Mouse (Mus musculus): ENCODE data around the gene Adcyap1r1.

Gene Adcyap1r1

GRCm38 (mm10) chr6:55501061-55501460, 49.3 kb downstream of the Adcyap1r1 start:
- no peak for DNase-seq (ENCODE audit: low spot score in 2 of 2)

GRCm38 (mm10) chr6:55502309-55502708, 50.5 kb downstream of the Adcyap1r1 start:
- DNase-seq (ENCODE audit: low spot score in 2 of 2), result no peak

GRCm38 (mm10) chr6:55504797-55505488, 53.2 kb downstream of the Adcyap1r1 start:
- DNase-seq (ENCODE audit: low spot score in 2 of 2), result no peak

GRCm38 (mm10) chr6:55506519-55506918, 54.7 kb downstream of the Adcyap1r1 start:
- no peak for DNase-seq (ENCODE audit: low spot score in 2 of 2)

- no peak for DNase-seq (ENCODE audit: low spot score in 2 of 2)
Observed at GRCm38 (mm10) chr6:55509130-55509870, 57.5 kb downstream of the Adcyap1r1 start.

GRCm38 (mm10) chr6:55511212-55512065, 59.7 kb downstream of the Adcyap1r1 start:
- peak; percentile 59 to 68 for DNase-seq (ENCODE audit: low spot score in 2 of 2)

- no peak for DNase-seq (ENCODE audit: low spot score in 2 of 2)
Observed at GRCm38 (mm10) chr6:55512066-55512703, 60.4 kb downstream of the Adcyap1r1 start.

GRCm38 (mm10) chr6:55513477-55513876, 61.7 kb downstream of the Adcyap1r1 start:
- no peak for DNase-seq (ENCODE audit: low spot score in 2 of 2)

- peak; percentile 56 for DNase-seq (ENCODE audit: low spot score in 2 of 2)
Observed at GRCm38 (mm10) chr6:55519605-55520201, 67.9 kb downstream of the Adcyap1r1 start.

- no peak for DNase-seq (ENCODE audit: low spot score in 2 of 2)
Observed at GRCm38 (mm10) chr6:55520237-55521095, 68.7 kb downstream of the Adcyap1r1 start.

GRCm38 (mm10) chr6:55536469-55536868, 84.7 kb downstream of the Adcyap1r1 start:
- no peak for DNase-seq (ENCODE audit: low spot score in 2 of 2)

GRCm38 (mm10) chr6:55539196-55539595, 87.4 kb downstream of the Adcyap1r1 start:
- no peak for DNase-seq (ENCODE audit: low spot score in 2 of 2)

GRCm38 (mm10) chr6:55542359-55542758, 90.6 kb downstream of the Adcyap1r1 start:
- DNase-seq (ENCODE audit: low spot score in 2 of 2), result no peak

GRCm38 (mm10) chr6:55543345-55543744, 91.6 kb downstream of the Adcyap1r1 start:
- DNase-seq (ENCODE audit: low spot score in 2 of 2), result no peak

- DNase-seq (ENCODE audit: low spot score in 2 of 2), result no peak
Observed at GRCm38 (mm10) chr6:55549211-55549610, 97.4 kb downstream of the Adcyap1r1 start.

- DNase-seq (ENCODE audit: low spot score in 2 of 2), result no peak
Observed at GRCm38 (mm10) chr6:55550926-55551325, 99.1 kb downstream of the Adcyap1r1 start.

Measured in urinary bladder, adult 18-20 months (tissue).